Mouse (Mus musculus) erythroblast, embryonic 14.5 days (primary cell): ENCODE measurements around the gene Myom3. TPM values are rescaled to one million over a fixed set of nuclear protein-coding genes. Genes with fewer than 3 reads are reported as not detected.

Experiments used
- H3K27me3 ChIP-seq: 2 replicates; pipeline ENCODE4 v1.6.1; 2012; ENCODE audit warnings: inconsistent platforms; ENCODE audit not compliant: control insufficient read depth
- H3K36me3 ChIP-seq: 2 replicates; pipeline ENCODE4 v1.6.1; 2012; ENCODE audit warnings: mild to moderate bottlenecking, inconsistent platforms; ENCODE audit not compliant: control insufficient read depth
- H3K4me1 ChIP-seq: 2 replicates; pipeline ENCODE4 v1.6.1; 2012; ENCODE audit warnings: inconsistent platforms; ENCODE audit not compliant: control insufficient read depth
- H3K4me3 ChIP-seq: replicated peaks from 2 replicates; pipeline ENCODE3; 2012; ENCODE audit warnings: moderate library complexity, mild to moderate bottlenecking, inconsistent platforms
- H3K9me3 ChIP-seq: 2 replicates; pipeline ENCODE4 v1.6.1; 2012; ENCODE audit warnings: low read length, inconsistent platforms, mixed read lengths; ENCODE audit not compliant: control insufficient read depth
- GATA1 ChIP-seq: IDR thresholded peaks from 2 replicates; pipeline ENCODE4 v1.6.1; 2012; ENCODE audit warnings: low read length, inconsistent platforms, mixed read lengths
- TAL1 ChIP-seq: IDR thresholded peaks from 3 replicates; pipeline ENCODE4 v1.6.1; 2012; ENCODE audit warnings: low read length, inconsistent platforms, mixed read lengths
- polyA plus RNA-seq: library from polyadenylated mRNA; stranded (reverse); fragments of >175 nt; gene quantifications from 2 replicates; pipeline ENCODE4 v1.2.3, GENCODE M21; 2012

The Myom3 gene
- polyA plus RNA-seq, 1 experiment: not detected

DNA sequence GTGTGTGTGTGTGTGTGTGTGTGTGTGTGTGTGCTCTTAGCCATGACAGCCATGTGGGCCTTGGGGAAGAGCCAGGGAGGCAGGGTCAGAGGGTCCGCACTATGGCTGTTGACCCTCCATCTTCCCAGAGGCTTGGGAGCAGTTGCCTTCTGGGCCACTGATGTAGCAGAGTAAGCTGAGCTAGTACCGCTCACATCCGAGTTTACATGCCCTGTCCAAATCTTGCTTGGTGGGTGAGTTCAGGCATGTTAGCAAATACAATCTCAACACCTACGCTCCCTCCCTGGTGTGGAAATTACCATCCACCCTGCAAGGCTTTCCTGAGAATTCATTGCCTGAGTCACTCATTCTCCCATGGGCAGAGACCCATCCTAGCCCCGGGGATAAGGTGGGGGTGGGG lies 21.8 kb downstream of the Myom3 start:
- no peaks in the 10 kb centered on the region; the same call in 1 of the 2 replicates for H3K27me3 ChIP-seq
- no peaks in the 10 kb centered on the region for H3K36me3 ChIP-seq
- H3K4me1 ChIP-seq: no peaks in the 10 kb centered on the region
- TF ChIP-seq TAL1 (no peak), GATA1 (no peak)
- H3K9me3 ChIP-seq: peaks cover 3% of the 10 kb centered on the region; the same call in 1 of the 2 replicates
- no peak overlapping the region for H3K4me3 ChIP-seq

DNA sequence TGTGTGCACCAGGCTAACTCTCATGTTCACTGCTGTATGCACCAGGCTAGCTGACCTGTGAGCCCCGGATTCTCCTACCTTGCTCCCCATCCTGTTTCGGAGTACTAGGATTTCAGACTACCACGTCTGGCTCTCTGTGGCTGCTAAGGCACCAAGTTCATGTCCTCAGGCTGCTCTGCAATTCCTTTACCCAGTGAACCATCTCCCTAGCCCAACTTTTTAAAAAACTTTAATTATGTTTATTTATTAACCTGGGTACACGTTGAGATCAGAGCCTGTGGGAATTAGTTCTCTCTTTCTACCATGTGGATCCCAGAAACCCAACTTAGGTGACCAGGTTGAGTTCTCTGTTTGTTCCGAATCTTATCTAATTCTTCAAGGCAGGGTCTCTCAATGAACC lies 27.1 kb downstream of the Myom3 start:
- Histone ChIP-seq H3K27me3 (no peaks in the 10 kb centered on the region), H3K4me1 (no peaks in the 10 kb centered on the region), H3K36me3 (no peaks in the 10 kb centered on the region), H3K4me3 (no peak overlapping the region), H3K9me3 (peaks cover 3% of the 10 kb centered on the region; the same call in 1 of the 2 replicates)
- TF ChIP-seq GATA1: no peak
- no peak for TF ChIP-seq TAL1

DNA sequence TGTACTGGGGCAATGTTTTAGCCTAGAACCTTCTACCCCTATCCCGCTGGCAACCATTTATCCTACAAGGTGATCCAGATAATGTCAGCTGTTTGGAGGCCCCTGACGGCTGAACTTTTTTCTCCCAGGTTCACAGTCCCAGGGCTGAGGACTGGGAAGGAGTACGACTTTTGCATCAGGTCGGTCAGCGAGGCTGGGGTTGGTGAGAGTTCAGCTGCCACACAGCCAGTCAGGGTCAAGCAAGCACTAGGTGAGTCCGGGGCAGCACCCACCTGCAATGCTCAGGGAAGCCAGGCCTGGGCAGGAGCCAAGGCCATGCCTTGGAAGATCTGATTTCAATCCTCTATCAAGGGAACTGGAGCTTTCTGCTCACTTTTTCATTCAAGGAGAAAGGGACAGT lies 27.8 kb downstream of the Myom3 start:
- no peaks in the 10 kb centered on the region for H3K36me3 ChIP-seq
- no peak overlapping the region for H3K4me3 ChIP-seq
- H3K9me3 ChIP-seq: peaks cover 3% of the 10 kb centered on the region; the same call in 1 of the 2 replicates
- H3K4me1 ChIP-seq: no peaks in the 10 kb centered on the region
- TF ChIP-seq TAL1: no peak
- no peak for TF ChIP-seq GATA1
- no peaks in the 10 kb centered on the region for H3K27me3 ChIP-seq

DNA sequence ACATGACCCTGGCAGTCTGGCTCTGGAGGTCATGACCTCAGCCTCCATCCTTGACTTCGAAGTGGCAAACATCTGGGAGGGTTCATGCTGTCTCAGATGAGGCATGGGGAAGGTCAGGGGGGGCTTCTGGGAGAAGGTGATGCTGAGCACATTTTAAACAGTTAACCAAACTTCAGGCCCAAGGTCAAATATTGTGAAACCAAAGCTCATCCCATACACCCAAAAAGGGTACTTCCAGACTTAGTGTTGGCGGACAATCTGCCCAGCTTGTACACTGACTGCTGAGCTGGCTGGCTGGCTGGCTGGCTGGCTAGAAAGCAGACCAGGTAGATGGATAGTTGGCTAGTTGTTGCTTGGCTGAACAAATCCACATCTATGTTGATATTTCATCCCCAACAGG lies 29.6 kb downstream of the Myom3 start:
- TF ChIP-seq GATA1: no peak
- no peak for TF ChIP-seq TAL1
- H3K27me3 ChIP-seq: no peaks in the 10 kb centered on the region
- H3K36me3 ChIP-seq: no peaks in the 10 kb centered on the region
- no peaks in the 10 kb centered on the region for H3K9me3 ChIP-seq
- no peaks in the 10 kb centered on the region for H3K4me1 ChIP-seq
- no peak overlapping the region for H3K4me3 ChIP-seq

- Histone ChIP-seq H3K9me3 (no peaks in the 10 kb centered on the region), H3K4me3 (no peak overlapping the region), H3K27me3 (no peaks in the 10 kb centered on the region; the same call in 1 of the 2 replicates), H3K4me1 (peaks cover 14% of the 10 kb centered on the region), H3K36me3 (no peaks in the 10 kb centered on the region)
- no peak for TF ChIP-seq GATA1
- TF ChIP-seq TAL1: no peak
These were observed 33.3 kb downstream of the Myom3 start for GRCm38 (mm10) chr4:135792821-135793220.

DNA sequence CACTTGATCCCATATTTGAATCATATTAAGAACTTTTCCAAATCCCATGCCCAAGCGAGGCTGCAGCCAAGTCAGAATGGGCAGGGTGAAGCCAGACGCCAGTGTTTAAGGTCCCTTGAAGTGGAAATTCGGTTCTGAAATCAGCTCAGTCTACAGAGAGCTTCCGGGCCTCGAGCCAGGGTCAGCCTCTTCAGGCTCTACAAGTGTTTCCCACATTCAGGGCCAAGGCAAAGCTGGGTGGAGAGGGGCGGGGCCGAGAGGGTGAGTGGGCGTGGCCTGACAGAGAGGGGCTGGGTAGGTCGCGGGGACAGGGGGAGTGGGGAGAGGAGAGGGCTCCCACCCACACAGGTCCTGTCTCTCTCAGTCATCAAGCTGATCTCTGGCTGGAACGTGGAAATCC lies 38.4 kb downstream of the Myom3 start:
- Histone ChIP-seq H3K4me1 (peaks cover 25% of the 10 kb centered on the region), H3K27me3 (peaks cover 2% of the 10 kb centered on the region; the same call in 1 of the 2 replicates), H3K9me3 (no peaks in the 10 kb centered on the region), H3K4me3 (no peak overlapping the region), H3K36me3 (no peaks in the 10 kb centered on the region)
- TF ChIP-seq TAL1 (no peak), GATA1 (no peak)

DNA sequence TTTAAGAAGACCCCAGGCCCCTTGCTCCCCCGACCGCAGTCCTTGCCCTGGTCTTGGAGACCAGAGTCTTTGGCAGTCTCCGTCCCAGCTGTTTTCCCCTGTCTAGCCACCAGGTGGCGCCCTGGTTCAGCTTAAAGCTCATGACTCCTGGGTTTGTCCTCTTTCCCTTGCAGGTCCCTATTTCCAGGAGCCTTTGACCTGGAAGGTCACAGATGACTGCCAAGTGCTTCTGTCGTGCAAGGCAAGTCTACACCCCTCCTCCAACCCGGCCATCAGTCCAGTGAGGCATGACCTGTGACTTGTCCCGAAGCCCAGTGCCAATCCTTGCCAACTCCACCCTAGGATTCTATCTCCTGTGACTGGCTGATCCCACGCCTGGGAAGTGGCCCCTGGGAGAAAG lies 42.0 kb downstream of the Myom3 start:
- Histone ChIP-seq H3K27me3 (0 out of 2 replicates have a peak, but pooled peaks cover 2% of the 10 kb centered on the region), H3K4me3 (no peak overlapping the region), H3K4me1 (peaks cover 19% of the 10 kb centered on the region), H3K36me3 (no peaks in the 10 kb centered on the region), H3K9me3 (peaks cover 4% of the 10 kb centered on the region)
- TF ChIP-seq TAL1 (no peak), GATA1 (no peak)

DNA sequence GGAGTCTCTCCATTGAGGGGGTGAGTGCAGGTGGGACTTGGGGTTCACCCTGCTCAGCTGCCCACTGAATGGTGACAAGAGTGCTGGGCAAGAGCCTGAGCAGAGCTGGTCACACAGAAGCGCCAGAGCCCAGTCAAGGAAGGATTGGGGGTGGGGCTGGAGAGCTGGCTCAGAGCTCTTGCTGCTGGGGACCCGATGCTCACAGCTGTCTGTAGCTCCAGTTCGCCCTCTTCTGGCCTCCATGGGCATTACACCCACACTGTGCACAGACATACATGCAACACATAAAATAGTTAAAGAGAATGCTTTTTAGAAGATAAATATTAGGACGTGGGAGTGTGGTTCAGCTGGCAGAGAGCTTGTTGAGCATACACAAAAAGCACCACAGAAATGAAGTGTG lies 43.8 kb downstream of the Myom3 start:
- H3K4me1 ChIP-seq: peaks cover 7% of the 10 kb centered on the region
- no peak for TF ChIP-seq TAL1
- TF ChIP-seq GATA1: no peak
- peaks cover 2% of the 10 kb centered on the region; the same call in 1 of the 2 replicates for H3K27me3 ChIP-seq
- no peaks in the 10 kb centered on the region for H3K36me3 ChIP-seq
- no peak overlapping the region for H3K4me3 ChIP-seq
- H3K9me3 ChIP-seq: peaks cover 8% of the 10 kb centered on the region

- TF ChIP-seq TAL1: no peak
- no peak for TF ChIP-seq GATA1
These were observed 44.7 kb downstream of the Myom3 start for GRCm38 (mm10) chr4:135804169-135804568.

DNA sequence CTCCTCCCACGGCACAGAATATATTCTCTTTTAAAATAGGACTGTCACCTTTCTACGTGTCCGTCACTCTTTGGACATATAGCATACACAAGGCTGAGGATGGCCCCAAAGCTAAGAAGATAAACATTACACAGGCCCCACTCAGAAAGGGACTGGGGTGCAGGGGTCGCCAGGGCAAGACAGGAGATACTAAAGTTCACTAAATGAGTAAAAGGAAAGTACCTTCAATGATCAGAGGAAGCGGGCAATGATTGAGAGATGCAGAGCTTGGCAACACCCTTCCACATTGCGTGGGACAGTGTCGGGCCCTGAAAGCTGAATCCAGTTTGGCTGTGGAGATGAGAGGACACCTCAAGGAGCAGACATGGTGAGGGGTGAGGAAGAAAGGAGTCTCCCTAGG lies 55.4 kb downstream of the Myom3 start:
- Histone ChIP-seq H3K27me3 (no peaks in the 10 kb centered on the region), H3K4me1 (peaks cover 21% of the 10 kb centered on the region), H3K9me3 (peaks cover 4% of the 10 kb centered on the region), H3K36me3 (no peaks in the 10 kb centered on the region), H3K4me3 (no peak overlapping the region)
- TF ChIP-seq TAL1: no peak
- no peak for TF ChIP-seq GATA1

More at GRCm38 (mm10) chr4:135804169-135804568, 44.7 kb downstream of the Myom3 start:
- H3K36me3 ChIP-seq: no peaks in the 10 kb centered on the region
- H3K9me3 ChIP-seq: peaks cover 10% of the 10 kb centered on the region
- H3K4me1 ChIP-seq: peaks cover 13% of the 10 kb centered on the region
- H3K4me3 ChIP-seq: no peak overlapping the region
- H3K27me3 ChIP-seq: peaks cover 4% of the 10 kb centered on the region; the same call in 1 of the 2 replicates
